Mouse (Mus musculus): ENCODE measurements at regions not wholly inside any gene's neighbourhood (a gene's known extent, or its start where the extent isn't known, plus 50 kb on each side); places are given as distances from the start of the nearest gene placed in this dataset.

GRCm38 (mm10) chrX:58620403-58620802 lies 288.8 kb upstream of the 4930550L24Rik start:
- DNase-seq (ENCODE audit: low read depth, low spot score), result peak; percentile 32

Measured in ZHBTc4 (cell line).